Mouse (Mus musculus) MEL (cell line): Measurements from ENCODE around the gene Cd164. TPM values are rescaled to one million over a fixed set of nuclear protein-coding genes. Genes with fewer than 3 reads are reported as not detected.
A peak's percentile ranks its signal among the peaks of the same experiment; 100 is the strongest.

Experiments
- DNase-seq: peaks from one replicate; pipeline ENCODE4 v3.0.0; 2011; ENCODE audit warnings: low read depth, low spot score
- H3K27ac ChIP-seq: 2 replicates; pipeline ENCODE4 v1.5.1; 2012; ENCODE audit warnings: low read depth, mild to moderate bottlenecking, control low read depth, low read length, moderate library complexity; ENCODE audit not compliant: control insufficient read depth
- H3K27me3 ChIP-seq, 2 experiments: fragments of 150-350 bp in 1 of 2; sonication (generic) in 1 of 2; 2 replicates each; pipeline ENCODE4 v1.6.1; 2012; ENCODE audit warnings: low read length in 2 of 2, mild to moderate bottlenecking in 2 of 2, improper control_type of control experiment in 1 of 2, moderate library complexity in 1 of 2; ENCODE audit not compliant: insufficient read depth in 2 of 2, control insufficient read depth in 1 of 2
- H3K36me3 ChIP-seq, 2 experiments: 2 replicates each; pipeline ENCODE4 v1.6.1; 2012 to 2014; ENCODE audit warnings: low read length in 2 of 2, improper control_type of control experiment in 1 of 2, inconsistent platforms in 1 of 2, mild to moderate bottlenecking in 1 of 2; ENCODE audit not compliant: insufficient read depth in 2 of 2, control insufficient read depth in 1 of 2
- H3K4me1 ChIP-seq, 2 experiments: fragments of 150-350 bp in 1 of 2; sonication (generic) in 1 of 2; 2 replicates each; pipeline ENCODE4 v1.6.1; 2012; ENCODE audit warnings: low read length in 2 of 2, improper control_type of control experiment in 1 of 2, mild to moderate bottlenecking in 1 of 2; ENCODE audit not compliant: insufficient read depth in 2 of 2, control insufficient read depth in 1 of 2
- H3K4me3 ChIP-seq, 2 experiments: fragments of 150-350 bp in 1 of 2; sonication (generic) in 1 of 2; 2 replicates each; pipeline ENCODE4 v1.5.1; 2012; ENCODE audit warnings: low read depth in 2 of 2, low read length in 2 of 2, mild to moderate bottlenecking in 2 of 2, moderate library complexity in 2 of 2, control low read depth in 1 of 2, improper control_type of control experiment in 1 of 2; ENCODE audit not compliant: control insufficient read depth in 1 of 2, insufficient read depth in 1 of 2
- H3K79me2 ChIP-seq: 2 replicates; pipeline ENCODE4 v1.6.1; 2012; ENCODE audit warnings: mild to moderate bottlenecking, low read length, moderate library complexity; ENCODE audit not compliant: control insufficient read depth, poor library complexity, insufficient read depth
- H3K9ac ChIP-seq: 2 replicates; pipeline ENCODE4 v1.6.1; 2012; ENCODE audit warnings: low read depth, mild to moderate bottlenecking, control low read depth, low read length, moderate library complexity; ENCODE audit not compliant: control insufficient read depth, poor library complexity, severe bottlenecking
- H3K9me3 ChIP-seq: fragments of 150-350 bp; sonication (generic); replicated peaks from 2 replicates; pipeline ENCODE4 v1.6.1; 2012; ENCODE audit warnings: mild to moderate bottlenecking, low read length, improper control_type of control experiment, moderate library complexity; ENCODE audit not compliant: insufficient read depth
- BHLHE40 ChIP-seq: IDR thresholded peaks from 2 replicates; pipeline ENCODE4 v1.6.1; 2012; ENCODE audit warnings: low read depth, mild to moderate bottlenecking, inconsistent platforms, low read length, improper control_type of control experiment, borderline replicate concordance
- E2F4 ChIP-seq: IDR thresholded peaks from 2 replicates; pipeline ENCODE4 v1.6.1; 2011; ENCODE audit warnings: low read depth, low read length, improper control_type of control experiment, borderline replicate concordance
- ELF1 ChIP-seq: IDR thresholded peaks from 2 replicates; pipeline ENCODE4 v1.6.1; 2014; ENCODE audit warnings: low read depth, mild to moderate bottlenecking, inconsistent platforms, low read length, improper control_type of control experiment, moderate library complexity
- ETS1 ChIP-seq: IDR thresholded peaks from 2 replicates; pipeline ENCODE4 v1.6.1; 2012; ENCODE audit warnings: low read depth, mild to moderate bottlenecking, inconsistent platforms, low read length, improper control_type of control experiment, moderate library complexity
- GABPA ChIP-seq: IDR thresholded peaks from 2 replicates; pipeline ENCODE4 v1.6.1; 2012; ENCODE audit warnings: low read depth, mild to moderate bottlenecking, inconsistent platforms, low read length, improper control_type of control experiment, moderate library complexity
- GATA1 ChIP-seq: IDR thresholded peaks from 2 replicates; pipeline ENCODE4 v1.6.1; 2011; ENCODE audit warnings: low read depth, low read length, improper control_type of control experiment
- JUND ChIP-seq: IDR thresholded peaks from 2 replicates; pipeline ENCODE4 v1.6.1; 2011; ENCODE audit warnings: low read depth, mild to moderate bottlenecking, improper control_type of control experiment, low read length
- KAT2A ChIP-seq: conservative IDR thresholded peaks from 2 replicates; pipeline ENCODE4 v1.6.1; 2012; ENCODE audit warnings: low read depth, low read length, improper control_type of control experiment, inconsistent platforms
- MXI1 ChIP-seq: IDR thresholded peaks from 2 replicates; pipeline ENCODE4 v1.6.1; 2011; ENCODE audit warnings: mild to moderate bottlenecking, low read depth, low read length, improper control_type of control experiment
- POLR2AphosphoS2 ChIP-seq: IDR thresholded peaks from 2 replicates; pipeline ENCODE4 v1.6.1; 2011; ENCODE audit warnings: low read length, improper control_type of control experiment
- SIN3A ChIP-seq: IDR thresholded peaks from 2 replicates; pipeline ENCODE4 v1.6.1; 2012; ENCODE audit warnings: low read length, improper control_type of control experiment, inconsistent platforms
- SMC3 ChIP-seq: IDR thresholded peaks from 2 replicates; pipeline ENCODE4 v1.6.1; 2011; ENCODE audit warnings: low read depth, low read length, improper control_type of control experiment
- TAL1 ChIP-seq: IDR thresholded peaks from 2 replicates; pipeline ENCODE4 v1.6.1; 2012; ENCODE audit warnings: mild to moderate bottlenecking, inconsistent platforms, low read length, moderate library complexity, mixed read lengths
- TCF12 ChIP-seq: IDR thresholded peaks from 2 replicates; pipeline ENCODE4 v1.6.1; 2014; ENCODE audit warnings: low read depth, mild to moderate bottlenecking, inconsistent platforms, low read length, improper control_type of control experiment, moderate library complexity
- ZC3H11A ChIP-seq: IDR thresholded peaks from 2 replicates; pipeline ENCODE4 v1.6.1; 2012; ENCODE audit warnings: low read depth, mild to moderate bottlenecking, inconsistent platforms, low read length, improper control_type of control experiment
- ZMIZ1 ChIP-seq: IDR thresholded peaks from 2 replicates; pipeline ENCODE4 v1.6.1; 2012; ENCODE audit warnings: low read depth, mild to moderate bottlenecking, inconsistent platforms, low read length, improper control_type of control experiment, moderate library complexity
- polyA plus RNA-seq, 2 experiments: library from polyadenylated mRNA; stranded (reverse) in 1 of 2; unstranded in 1 of 2; fragments of >175 nt in 1 of 2; fragments of >200 nt in 1 of 2; gene quantifications; 2 replicates each; pipeline versions ENCODE4 v1.2.1 to v1.2.4; 2012; ENCODE audit warnings: low replicate concordance in 2 of 2, low read depth in 1 of 2; ENCODE audit not compliant: insufficient read length in 2 of 2, insufficient read depth in 1 of 2, missing spikeins in 1 of 2
- total RNA-seq: library from RNA; depleted of rRNA; stranded (reverse); fragments of 300-350 nt; gene quantifications from 2 replicates; pipeline ENCODE4 v1.2.3, GENCODE M21; 2012

Cd164 gene
- total and polyA plus RNA-seq, 3 experiments = 21.4 to 59.4 TPM; not detected in 1

- H3K27ac ChIP-seq = no peak overlapping the region
- no peak overlapping the region for H3K9ac ChIP-seq
- H3K79me2 ChIP-seq = no peaks in the 10 kb centered on the region
- TF ChIP-seq SIN3A = peak; percentile 45; the same call in 1 of the 2 replicates
- 0 out of 2 replicates have a peak, but pooled peaks have one; percentile 45 for TF ChIP-seq GATA1
- TF ChIP-seq ETS1 = peak; percentile 65
- TF ChIP-seq MXI1 = peak; percentile 29; the same call in 1 of the 2 replicates
- no peak for TF ChIP-seq GABPA
- TF ChIP-seq BHLHE40 = no peak
- 0 out of 2 replicates have a peak, but pooled peaks have one; percentile 10 for TF ChIP-seq TAL1
- no peaks in the 10 kb centered on the region for H3K9me3 ChIP-seq
- peaks cover 0 to 7% of the 10 kb centered on the region in 2 experiments; a peak in 3 of 4 replicates for H3K4me1 ChIP-seq
- H3K36me3 ChIP-seq = peaks cover 0 to 3% of the 10 kb centered on the region in 2 experiments; a peak in 1 of 4 replicates
- H3K4me3 ChIP-seq = no peak overlapping the region
- DNase-seq = peak; percentile 51
- H3K27me3 ChIP-seq = no peaks in the 10 kb centered on the region
Measured at GRCm38 (mm10) chr10:41480938-41481880, 38.0 kb upstream of the Cd164 start.

DNA sequence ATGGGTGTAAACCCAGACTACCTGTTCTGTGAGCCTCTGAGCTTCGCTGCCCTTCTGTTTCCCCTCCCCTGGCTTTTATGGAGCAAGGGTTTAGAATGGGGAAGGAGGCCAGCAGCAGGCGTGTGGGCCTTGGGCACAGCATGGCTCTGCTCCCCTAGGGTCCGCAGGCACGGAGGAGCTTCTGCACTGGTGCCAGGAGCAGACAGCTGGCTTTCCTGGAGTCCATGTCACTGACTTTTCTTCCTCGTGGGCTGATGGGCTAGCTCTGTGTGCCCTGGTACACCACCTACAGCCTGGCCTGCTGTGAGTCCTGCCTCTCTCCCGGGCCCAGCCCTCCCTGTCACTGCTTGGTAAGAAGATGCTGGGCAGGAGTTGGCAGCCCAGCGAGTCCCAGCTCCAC is 36.8 kb upstream of the Cd164 start:
- Histone ChIP-seq H3K79me2 (no peaks in the 10 kb centered on the region), H3K9me3 (no peaks in the 10 kb centered on the region), H3K27me3 (no peaks in the 10 kb centered on the region), H3K4me3 (no peak overlapping the region), H3K36me3 (peaks cover 0 to 3% of the 10 kb centered on the region in 2 experiments; a peak in 1 of 4 replicates), H3K9ac (no peak overlapping the region), H3K27ac (no peak overlapping the region), H3K4me1 (peaks cover 0 to 7% of the 10 kb centered on the region in 2 experiments; a peak in 2 of 4 replicates)
- TF ChIP-seq GABPA (no peak), MXI1 (no peak), POLR2AphosphoS2 (no peak), TAL1 (no peak), E2F4 (no peak)
- DNase-seq = no peak

DNA sequence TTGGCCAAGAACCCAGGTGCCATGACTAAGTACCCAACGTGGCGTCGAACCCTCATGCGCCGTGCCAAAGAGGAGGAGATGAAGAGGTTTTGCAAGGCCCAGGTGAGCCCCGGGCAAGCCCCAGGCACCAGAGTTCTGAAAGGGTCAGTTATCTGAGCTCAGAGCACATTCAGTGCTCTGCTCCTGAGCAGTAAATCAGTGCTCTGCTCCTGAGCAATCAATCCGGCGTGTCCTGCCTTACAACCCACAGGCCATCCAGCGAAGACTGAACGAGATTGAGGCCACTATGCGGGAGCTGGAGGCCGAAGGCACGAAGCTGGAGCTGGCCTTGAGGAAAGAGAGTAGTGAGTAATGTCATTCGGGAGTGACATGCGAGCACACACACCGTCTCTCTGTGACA is 33.4 kb upstream of the Cd164 start:
- Histone ChIP-seq H3K36me3 (peaks cover 0 to 1% of the 10 kb centered on the region in 2 experiments; a peak in 1 of 4 replicates), H3K27me3 (no peaks in the 10 kb centered on the region), H3K4me1 (peaks cover 0 to 5% of the 10 kb centered on the region in 2 experiments; a peak in 2 of 4 replicates), H3K79me2 (no peaks in the 10 kb centered on the region), H3K9ac (no peak overlapping the region)
- no peak for DNase-seq
- TF ChIP-seq ZMIZ1 = no peak
- TF ChIP-seq JUND = no peak
- no peak for TF ChIP-seq SMC3
- TF ChIP-seq ZC3H11A = no peak
- TF ChIP-seq TCF12 = no peak
- TF ChIP-seq E2F4 = no peak
- TF ChIP-seq ELF1 = no peak
- no peak for TF ChIP-seq KAT2A
- TF ChIP-seq, all 39 proteins: peak for 0
- Histone ChIP-seq H3K4me3 (no peak overlapping the region), H3K27ac (no peak overlapping the region), H3K9me3 (no peaks in the 10 kb centered on the region)
